Mouse (Mus musculus): ENCODE measurements around the gene Plk5. TPM values are rescaled to one million over a fixed set of nuclear protein-coding genes. Genes with fewer than 3 reads are reported as not detected.

Plk5 gene
- 0.38 and 0.71 TPM in 2 replicates for polyA plus RNA-seq (2012; rRNA removed)

DNA sequence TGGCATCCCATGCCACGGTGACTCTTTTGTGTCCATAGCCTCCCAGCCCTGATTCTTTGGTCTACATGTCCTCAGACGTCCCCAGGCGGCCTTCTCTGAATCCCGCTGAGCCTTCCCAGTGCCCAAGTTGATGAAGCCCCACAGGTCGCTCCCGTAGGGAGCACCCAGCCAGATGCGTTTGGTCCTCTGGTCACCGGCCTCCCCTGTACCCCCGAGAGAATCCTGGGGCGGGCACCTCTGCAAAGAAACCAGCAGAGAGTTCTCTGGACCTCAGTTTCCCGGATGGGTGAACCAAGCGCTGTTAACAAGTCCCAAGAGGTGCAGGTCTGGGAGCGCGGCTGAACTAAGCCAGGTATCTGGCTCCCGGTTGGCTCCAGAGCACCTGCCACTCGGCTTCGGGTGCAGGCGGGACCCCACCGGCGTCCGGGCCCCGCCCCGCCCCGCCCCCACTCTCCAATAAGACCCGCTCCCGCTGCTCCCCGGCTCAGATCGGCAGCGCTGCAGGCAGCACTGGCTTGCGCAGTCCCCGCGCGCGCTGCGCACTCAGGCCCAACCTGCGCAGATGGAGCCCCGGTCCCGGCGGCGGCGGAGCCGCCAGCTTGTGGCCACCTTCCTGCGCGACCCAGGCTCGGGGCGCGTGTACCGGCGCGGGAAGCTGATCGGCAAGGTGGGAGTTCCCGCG lies at the start of gene Plk5:
Gene Plk5 (plus strand): TSS at position 459 of the 682 bp plus-strand sequence.

DNA sequence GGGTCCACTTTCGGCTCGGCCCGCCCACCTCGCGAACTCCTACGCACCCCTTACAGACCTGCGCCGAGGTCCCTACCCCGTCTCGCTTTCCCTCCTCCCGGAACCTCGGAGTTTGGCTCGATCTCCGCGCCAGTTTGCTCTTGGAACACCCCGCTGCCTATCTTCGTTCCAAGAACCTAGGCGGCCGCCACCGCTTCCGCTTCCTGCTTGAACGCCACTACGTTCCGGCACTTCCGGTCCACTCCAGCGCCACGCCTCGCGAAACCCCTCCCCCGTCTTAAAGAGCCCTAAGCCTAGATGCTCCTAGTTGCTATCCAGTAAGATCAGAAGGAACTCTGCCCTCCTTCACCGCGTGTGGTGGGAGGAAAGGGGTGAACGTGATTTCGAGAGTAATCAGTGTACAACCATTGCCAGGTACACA lies 35.9 kb upstream of the Plk5 start, which contains the start of gene 2310011J03Rik:
Gene 2310011J03Rik (minus strand): TSS at position 198 of the 421 bp plus-strand sequence.

DNA sequence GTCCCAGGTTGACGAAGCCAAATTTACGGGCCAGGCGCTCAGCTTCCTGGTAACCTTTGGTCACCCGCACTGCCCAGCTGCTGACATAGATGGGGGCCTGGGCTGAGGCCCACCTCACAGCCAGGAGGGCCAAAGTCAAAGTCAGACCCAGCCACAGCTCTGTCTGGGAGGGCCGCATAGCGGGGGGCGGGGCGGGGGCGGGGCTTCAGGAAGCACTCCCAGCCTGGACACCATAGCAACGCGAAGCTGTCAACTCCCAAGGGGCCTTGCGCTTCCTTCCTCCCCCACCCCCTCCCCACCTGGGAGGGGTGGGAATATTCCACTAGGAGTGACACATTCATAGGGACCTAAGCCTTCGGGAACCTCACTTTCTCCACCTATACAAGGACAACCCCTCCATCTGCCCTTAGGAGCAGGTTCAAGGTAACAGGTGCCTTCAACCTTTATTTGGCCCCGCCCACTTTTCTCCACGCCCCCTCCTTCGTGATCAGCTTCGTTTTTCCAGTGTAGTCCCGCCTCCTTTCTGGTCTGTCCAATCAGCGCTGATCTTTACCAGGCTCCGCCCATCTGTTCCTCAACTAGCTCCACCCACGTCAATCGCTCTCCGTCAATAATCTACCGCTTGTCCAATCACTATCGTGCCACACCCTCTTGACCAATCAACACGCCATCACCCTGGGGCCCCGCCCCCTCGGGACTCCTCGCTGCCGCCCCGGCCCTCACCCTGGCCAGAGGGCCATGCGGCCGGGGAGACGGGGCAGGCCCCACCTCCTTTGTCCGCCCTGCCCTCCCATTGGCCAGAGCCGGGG lies 26.8 kb upstream of the Plk5 start, which contains the start of the genes Pcsk4 and Reep6:
Gene Pcsk4 (minus strand): TSS at position 226 of the 809 bp plus-strand sequence.
Gene Reep6 (plus strand): TSS at position 681 of the 809 bp plus-strand sequence.

GRCm38 (mm10) chr10:80348244-80348781 lies 7.9 kb upstream of the Plk5 start, which contains the start of gene Adamtsl5:
Adamtsl5 (minus strand) TSS chr10:80348412.

GRCm38 (mm10) chr10:80387522-80387959 lies 31.3 kb downstream of the Plk5 start, which contains the start of gene Mex3d:
Mex3d (minus strand) TSS chr10:80387659.

GRCm38 (mm10) chr10:80399191-80399972 lies 43.1 kb downstream of the Plk5 start, which contains the start of gene Mbd3:
Mbd3 (minus strand) TSS chr10:80399550.

DNA sequence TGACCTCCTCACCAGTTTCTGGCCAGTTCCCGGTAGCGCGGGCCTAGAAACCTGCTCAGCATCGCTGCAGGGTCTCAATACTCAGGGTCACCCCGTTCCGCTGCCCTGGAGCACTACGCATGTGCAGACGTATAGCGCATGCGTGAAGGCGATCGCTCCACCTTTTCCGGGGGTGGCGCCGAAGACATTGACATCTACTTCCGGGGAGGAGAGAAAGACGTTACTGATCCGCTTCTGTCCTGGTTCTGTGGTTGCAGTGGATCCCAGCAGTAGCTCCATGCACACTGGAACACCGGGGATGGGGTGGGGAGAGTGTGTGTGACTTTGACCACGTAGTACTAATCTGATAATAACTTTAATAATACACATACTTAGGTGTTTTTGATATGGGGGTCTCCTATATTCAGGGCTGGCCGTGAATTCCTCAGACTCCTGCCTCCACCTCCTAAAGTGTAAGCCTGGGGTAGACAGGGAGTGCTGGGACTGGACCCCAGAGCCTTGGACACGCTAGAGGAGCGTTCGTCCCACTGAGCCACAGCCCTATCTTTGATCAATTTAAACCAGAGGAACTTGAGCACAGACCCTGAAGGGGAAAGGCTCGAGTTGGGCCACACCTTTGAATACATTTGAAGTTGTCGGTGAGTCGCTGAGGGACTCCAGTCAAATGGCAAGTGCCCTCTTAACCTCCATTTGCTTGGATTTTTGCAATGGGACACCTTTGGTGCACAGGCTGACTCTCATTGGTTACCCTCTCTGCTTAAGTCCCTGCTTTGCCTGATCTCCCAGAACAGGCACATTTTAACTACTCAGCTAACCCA lies 50.6 kb downstream of the Plk5 start, which contains the start of gene Uqcr11:
Gene Uqcr11 (minus strand): TSS at position 147 of the 818 bp plus-strand sequence.

Other genes starting within 250 kb of the Plk5 start
- 125 and 133 TPM in 2 replicates for gene Stk11, start 240.7 kb upstream of the Plk5 start, polyA plus RNA-seq (2012; rRNA removed)
- gene Atp5d, start 217.8 kb upstream of the Plk5 start, polyA plus RNA-seq (2012; rRNA removed) = 2,828 and 3,041 TPM in 2 replicates
- gene Cbarp, start 215.6 kb upstream of the Plk5 start, polyA plus RNA-seq (2012; rRNA removed) = 14.1 and 17.1 TPM in 2 replicates
- 174 and 187 TPM in 2 replicates for gene Midn, start 208.2 kb upstream of the Plk5 start, polyA plus RNA-seq (2012; rRNA removed)
- 98.7 and 100 TPM in 2 replicates for gene Cirbp, start 190.5 kb upstream of the Plk5 start, polyA plus RNA-seq (2012; rRNA removed)
- gene 1600002K03Rik, start 183.5 kb upstream of the Plk5 start, polyA plus RNA-seq (2012; rRNA removed) = 18.0 and 23.5 TPM in 2 replicates
- 3.4 and 3.6 TPM in 2 replicates for gene Efna2, start 177.0 kb upstream of the Plk5 start, polyA plus RNA-seq (2012; rRNA removed)
- gene Mum1, start 130.0 kb upstream of the Plk5 start, polyA plus RNA-seq (2012; rRNA removed) = 25.4 and 27.3 TPM in 2 replicates
- gene Ndufs7, start 107.3 kb upstream of the Plk5 start, polyA plus RNA-seq (2012; rRNA removed) = 917 and 1,055 TPM in 2 replicates
- 12.4 and 22.1 TPM in 2 replicates for gene Gamt, start 95.4 kb upstream of the Plk5 start, polyA plus RNA-seq (2012; rRNA removed)
- gene Dazap1, start 95.0 kb upstream of the Plk5 start, polyA plus RNA-seq (2012; rRNA removed) = 79.6 and 86.9 TPM in 2 replicates
- gene Rps15, start 64.0 kb upstream of the Plk5 start, polyA plus RNA-seq (2012; rRNA removed) = 1,702 and 2,447 TPM in 2 replicates
- gene Apc2, start 60.5 kb upstream of the Plk5 start, polyA plus RNA-seq (2012; rRNA removed) = 1.8 and 2.0 TPM in 2 replicates
- gene 2310011J03Rik, start 35.9 kb upstream of the Plk5 start, polyA plus RNA-seq (2012; rRNA removed) = 55.6 and 67.7 TPM in 2 replicates
- gene Pcsk4, start 27.0 kb upstream of the Plk5 start, polyA plus RNA-seq (2012; rRNA removed) = 20.6 and 24.0 TPM in 2 replicates
- 27.3 and 36.0 TPM in 2 replicates for gene Reep6, start 26.5 kb upstream of the Plk5 start, polyA plus RNA-seq (2012; rRNA removed)
- gene Adamtsl5, start 8.0 kb upstream of the Plk5 start, polyA plus RNA-seq (2012; rRNA removed) = 27.8 and 29.2 TPM in 2 replicates
- 23.9 and 24.3 TPM in 2 replicates for gene Mex3d, start 31.2 kb downstream of the Plk5 start, polyA plus RNA-seq (2012; rRNA removed)
- gene Mbd3, start 43.1 kb downstream of the Plk5 start, polyA plus RNA-seq (2012; rRNA removed) = 112 and 120 TPM in 2 replicates
- 2,050 and 2,937 TPM in 2 replicates for gene Uqcr11, start 50.4 kb downstream of the Plk5 start, polyA plus RNA-seq (2012; rRNA removed)
- gene Tcf3, start 77.2 kb downstream of the Plk5 start, polyA plus RNA-seq (2012; rRNA removed) = 84.9 and 86.2 TPM in 2 replicates
- gene Onecut3, start 138.4 kb downstream of the Plk5 start, polyA plus RNA-seq (2012; rRNA removed) = 0.02 TPM in 1 of 2 replicates, not detected in the other
- gene Atp8b3, start 182.7 kb downstream of the Plk5 start, polyA plus RNA-seq (2012; rRNA removed) = not detected in 2 replicates
- 56.3 and 60.5 TPM in 2 replicates for gene Rexo1, start 205.1 kb downstream of the Plk5 start, polyA plus RNA-seq (2012; rRNA removed)
- gene Klf16, start 220.9 kb downstream of the Plk5 start, polyA plus RNA-seq (2012; rRNA removed) = 32.1 and 34.5 TPM in 2 replicates
- 328 and 390 TPM in 2 replicates for gene Abhd17a, start 233.9 kb downstream of the Plk5 start, polyA plus RNA-seq (2012; rRNA removed)
- 145 and 162 TPM in 2 replicates for gene Scamp4, start 246.4 kb downstream of the Plk5 start, polyA plus RNA-seq (2012; rRNA removed)
- gene Adat3, start 246.4 kb downstream of the Plk5 start, polyA plus RNA-seq (2012; rRNA removed) = 22.0 and 28.5 TPM in 2 replicates
- 3.8 and 4.9 TPM in 2 replicates for gene Gm49322, start 249.6 kb downstream of the Plk5 start, polyA plus RNA-seq (2012; rRNA removed)